Mouse (Mus musculus) CD4-positive, CD25-positive, alpha-beta regulatory T cell, adult 4 months (primary cell): ENCODE results near the gene Klk1b27. TPM values are rescaled to one million over a fixed set of nuclear protein-coding genes. Genes with fewer than 3 reads are reported as not detected.
"Not testable (repeated sequence)": the region's sequence is repeated elsewhere in the genome, so short reads cannot be mapped to it uniquely, and the experiment has no call there.

Experiments
- ATAC-seq: one replicate; pipeline ENCODE4 v1.8.0; 2017
- polyA plus RNA-seq, 2 experiments: library from polyadenylated mRNA; unstranded; fragments of 100-300 nt; shearing (Covaris generic); gene quantifications; one replicate each; pipeline ENCODE4 v1.2.1; 2017

Klk1b27 gene
- polyA plus RNA-seq: 1 to 10 TPM; 1.7 to 5.7 TPM

GRCm38 (mm10) chr7:44051990-44052389 is at the start of gene Klk1b27:
Gene Klk1b27 (plus strand): TSS chr7:44052290.
- ATAC-seq: not testable (repeated sequence)

- no peak for ATAC-seq
Observed at GRCm38 (mm10) chr7:44004847-44005246, 47.2 kb upstream of the Klk1b27 start.

GRCm38 (mm10) chr7:44011868-44012267 is 40.2 kb upstream of the Klk1b27 start, which contains the start of gene Klk1b26:
Gene Klk1b26 (plus strand): TSS chr7:44012168.
- ATAC-seq: not testable (repeated sequence)

GRCm38 (mm10) chr7:44014666-44015065 is 37.4 kb upstream of the Klk1b27 start:
- ATAC-seq: not testable (repeated sequence)

- ATAC-seq: no peak
Observed at GRCm38 (mm10) chr7:44015071-44015470, 37.0 kb upstream of the Klk1b27 start.

- ATAC-seq: no peak
Observed at GRCm38 (mm10) chr7:44072117-44072516, 20.0 kb downstream of the Klk1b27 start.

- no peak for ATAC-seq
Observed at GRCm38 (mm10) chr7:44077703-44078102, 25.6 kb downstream of the Klk1b27 start.

- no peak for ATAC-seq
Observed at GRCm38 (mm10) chr7:44096111-44096510, 44.0 kb downstream of the Klk1b27 start.

GRCm38 (mm10) chr7:44102028-44102427 is 49.9 kb downstream of the Klk1b27 start, which contains the start of gene Klk1b21:
Gene Klk1b21 (plus strand): TSS chr7:44102328.
- not testable (repeated sequence) for ATAC-seq

Other genes starting within 250 kb of the Klk1b27 start
- gene Klk7, start 241.0 kb upstream of the Klk1b27 start, polyA plus RNA-seq: under 1 TPM in 1 of 2 experiments, not detected in 1; 0.23 TPM
- gene Klk6, start 227.8 kb upstream of the Klk1b27 start, polyA plus RNA-seq: not detected
- not detected for gene Klk5, start 210.3 kb upstream of the Klk1b27 start, polyA plus RNA-seq
- not detected for gene Klk4, start 171.1 kb upstream of the Klk1b27 start, polyA plus RNA-seq
- not detected for gene Klk15, start 118.5 kb upstream of the Klk1b27 start, polyA plus RNA-seq
- gene Klk1b8, start 101.6 kb upstream of the Klk1b27 start, polyA plus RNA-seq: not detected
- not detected for gene Klk1b1, start 85.5 kb upstream of the Klk1b27 start, polyA plus RNA-seq
- not detected for gene Klk1b9, start 76.2 kb upstream of the Klk1b27 start, polyA plus RNA-seq
- not detected for gene Klk1b11, start 56.4 kb upstream of the Klk1b27 start, polyA plus RNA-seq
- not detected for gene Klk1b26, start 40.1 kb upstream of the Klk1b27 start, polyA plus RNA-seq
- not detected for gene Klk1b21, start 50.0 kb downstream of the Klk1b27 start, polyA plus RNA-seq
- gene Klk1b22, start 60.4 kb downstream of the Klk1b27 start, polyA plus RNA-seq: not detected
- gene Klk1b16, start 84.5 kb downstream of the Klk1b27 start, polyA plus RNA-seq: not detected
- not detected for gene Klk1b24, start 135.9 kb downstream of the Klk1b27 start, polyA plus RNA-seq
- not detected for gene Klk1b3, start 145.9 kb downstream of the Klk1b27 start, polyA plus RNA-seq
- gene Klk1b4, start 155.1 kb downstream of the Klk1b27 start, polyA plus RNA-seq: not detected
- not detected for gene Klk1b5, start 163.7 kb downstream of the Klk1b27 start, polyA plus RNA-seq
- gene Klk1, start 173.1 kb downstream of the Klk1b27 start, polyA plus RNA-seq: 1 to 10 TPM in 1 of 2 experiments, not detected in 1; 1.0 TPM
- not detected for gene Gm36864, start 183.9 kb downstream of the Klk1b27 start, polyA plus RNA-seq
- gene 1700028J19Rik, start 194.4 kb downstream of the Klk1b27 start, polyA plus RNA-seq: 1 to 10 TPM in 1 of 2 experiments, under 1 TPM in 1; 0.93 to 1.7 TPM
- gene 2410002F23Rik, start 194.4 kb downstream of the Klk1b27 start, polyA plus RNA-seq: 100 to 1,000 TPM; 101 to 192 TPM
- gene Acp4, start 205.1 kb downstream of the Klk1b27 start, polyA plus RNA-seq: not detected
- gene Gm15517, start 209.2 kb downstream of the Klk1b27 start, polyA plus RNA-seq: not detected